Mouse (Mus musculus) stomach, postnatal 0 days (tissue): ENCODE measurements around the gene Tgoln1. TPM values are rescaled to one million over a fixed set of nuclear protein-coding genes. Genes with fewer than 3 reads are reported as not detected.

Source experiments
- ATAC-seq: fragments of 200-750 bp; cut with Nextera tagmentation; 2 replicates; pipeline ENCODE4 v1.8.0; 2017; ENCODE audit not compliant: low FRiP score, low TSS enrichment
- DNase-seq: peaks from one replicate; pipeline ENCODE4 v3.0.0-alpha.2; 2016; ENCODE audit warnings: low spot score
- H3K27ac ChIP-seq: fragments of 300-500 bp; sonication (generic); replicated peaks from 2 replicates; pipeline ENCODE4 v1.5.1; 2014; ENCODE audit warnings: mild to moderate bottlenecking, control low read depth
- H3K27me3 ChIP-seq: fragments of 300-500 bp; sonication (generic); 2 replicates; pipeline ENCODE4 v1.6.1; 2014; ENCODE audit warnings: low read length; ENCODE audit not compliant: control insufficient read depth, insufficient read depth
- H3K36me3 ChIP-seq: fragments of 300-500 bp; sonication (generic); 2 replicates; pipeline ENCODE4 v1.6.1; 2014; ENCODE audit warnings: low read length, mixed read lengths; ENCODE audit not compliant: control insufficient read depth, insufficient read depth
- H3K4me1 ChIP-seq: fragments of 300-500 bp; sonication (generic); replicated peaks from 2 replicates; pipeline ENCODE4 v1.6.1; 2014; ENCODE audit warnings: antibody characterized with exemption; ENCODE audit not compliant: control insufficient read depth, insufficient read depth
- H3K4me2 ChIP-seq: fragments of 300-500 bp; sonication (generic); replicated peaks from 2 replicates; pipeline ENCODE4 v1.6.1; 2014; ENCODE audit warnings: low read depth, mild to moderate bottlenecking, control low read depth, moderate library complexity
- H3K4me3 ChIP-seq: fragments of 300-500 bp; sonication (generic); 2 replicates; pipeline ENCODE4 v1.5.1; 2014; ENCODE audit warnings: low read depth, low read length, control low read depth
- H3K9ac ChIP-seq: fragments of 300-500 bp; sonication (generic); 2 replicates; pipeline ENCODE4 v1.6.1; 2014; ENCODE audit warnings: mild to moderate bottlenecking, low read length, control low read depth, mixed read lengths
- H3K9me3 ChIP-seq: fragments of 300-500 bp; sonication (generic); 2 replicates; pipeline ENCODE4 v1.6.1; 2016; ENCODE audit warnings: low read length; ENCODE audit not compliant: control insufficient read depth
- CTCF ChIP-seq: IDR thresholded peaks from 2 replicates; pipeline ENCODE4 v1.5.1; 2016; ENCODE audit warnings: antibody characterized with exemption, low read depth, mild to moderate bottlenecking, moderate library complexity
- EP300 ChIP-seq: optimal IDR thresholded peaks from 2 replicates; pipeline ENCODE3; 2016; ENCODE audit warnings: antibody characterized with exemption
- WGBS: fragments of 180-500 bp; shearing (Covaris S2); extraction: QIAGEN DNeasy Blood & Tissue Kit; methylation state at CpG from one replicate; pipeline ENCODE4 v1.1.7; 2014; 5-methylcytosine and 5-hydroxymethylcytosine counted together
- polyA plus RNA-seq: library from polyadenylated mRNA; unstranded; fragments of >200 nt; fragmentation: Nextera tagmentation; extraction: Ambion mirVana; gene quantifications from 2 replicates; pipeline ENCODE4 v1.2.1, GENCODE M21; 2015

Gene Tgoln1
- polyA plus RNA-seq, 1 experiment from 2014 or later = 37.2 TPM

- Histone ChIP-seq H3K36me3 (peaks cover 3% of the 10 kb centered on the region; the same call in 1 of the 2 replicates), H3K9me3 (no peaks in the 10 kb centered on the region), H3K9ac (no peak overlapping the region), H3K4me2 (no peak overlapping the region), H3K4me3 (no peak overlapping the region), H3K27ac (0 out of 2 replicates have a peak overlapping the region, but pooled peaks have one; percentile 30), H3K4me1 (no peaks in the 10 kb centered on the region), H3K27me3 (no peaks in the 10 kb centered on the region)
- 60% methylated on average over 11 of the region's 11 CpGs for WGBS
- DNase-seq = no peak
- ATAC-seq = peak; percentile 47
- TF ChIP-seq EP300 (no peak), CTCF (no peak)
Observed at GRCm38 (mm10) chr6:72584154-72584553, 32.6 kb downstream of the Tgoln1 start.

GRCm38 (mm10) chr6:72583211-72583839, 33.5 kb downstream of the Tgoln1 start:
- H3K4me2 ChIP-seq = no peak overlapping the region
- peak; percentile 65 for ATAC-seq
- H3K27ac ChIP-seq = no peak overlapping the region; the same call in 1 of the 2 replicates
- TF ChIP-seq CTCF (no peak), EP300 (no peak)
- no peak for DNase-seq
- no peaks in the 10 kb centered on the region for H3K9me3 ChIP-seq
- no peak overlapping the region for H3K4me3 ChIP-seq
- 82% methylated on average over 4 of the region's 4 CpGs for WGBS
- H3K4me1 ChIP-seq = no peaks in the 10 kb centered on the region
- peaks cover 4% of the 10 kb centered on the region; the same call in 1 of the 2 replicates for H3K36me3 ChIP-seq
- H3K9ac ChIP-seq = no peak overlapping the region
- no peaks in the 10 kb centered on the region for H3K27me3 ChIP-seq

GRCm38 (mm10) chr6:72581625-72582382, 35.0 kb downstream of the Tgoln1 start:
- no peak overlapping the region for H3K4me3 ChIP-seq
- WGBS = 78% methylated on average over 11 of the region's 11 CpGs
- no peaks in the 10 kb centered on the region for H3K4me1 ChIP-seq
- DNase-seq (no peak), ATAC-seq (no peak)
- no peaks in the 10 kb centered on the region for H3K9me3 ChIP-seq
- H3K27me3 ChIP-seq = no peaks in the 10 kb centered on the region
- TF ChIP-seq EP300 = no peak
- H3K36me3 ChIP-seq = peaks cover 10% of the 10 kb centered on the region
- no peak overlapping the region for H3K27ac ChIP-seq
- H3K4me2 ChIP-seq = no peak overlapping the region
- no peak overlapping the region for H3K9ac ChIP-seq

GRCm38 (mm10) chr6:72576041-72576440, 40.8 kb downstream of the Tgoln1 start:
- H3K9me3 ChIP-seq = no peaks in the 10 kb centered on the region
- H3K4me2 ChIP-seq = no peak overlapping the region
- H3K4me1 ChIP-seq = no peaks in the 10 kb centered on the region
- H3K4me3 ChIP-seq = no peak overlapping the region
- H3K27ac ChIP-seq = no peak overlapping the region
- H3K9ac ChIP-seq = no peak overlapping the region
- TF ChIP-seq CTCF (no peak), EP300 (no peak)
- no peaks in the 10 kb centered on the region for H3K27me3 ChIP-seq
- DNase-seq (no peak), ATAC-seq (no peak)
- 83% methylated on average over 3 of the region's 3 CpGs for WGBS
- H3K36me3 ChIP-seq = peaks cover 13% of the 10 kb centered on the region

GRCm38 (mm10) chr6:72571826-72572225, 45.0 kb downstream of the Tgoln1 start:
- TF ChIP-seq EP300 = no peak
- TF ChIP-seq CTCF = no peak
- H3K4me3 ChIP-seq = no peak overlapping the region
- no peaks in the 10 kb centered on the region for H3K4me1 ChIP-seq
- no peak for ATAC-seq
- H3K27ac ChIP-seq = no peak overlapping the region
- H3K4me2 ChIP-seq = no peak overlapping the region
- no peak overlapping the region for H3K9ac ChIP-seq
- DNase-seq = no peak
- 23% methylated on average over 3 of the region's 3 CpGs for WGBS
- H3K9me3 ChIP-seq = no peaks in the 10 kb centered on the region
- H3K27me3 ChIP-seq = no peaks in the 10 kb centered on the region
- peaks cover 7% of the 10 kb centered on the region for H3K36me3 ChIP-seq
